Mouse (Mus musculus): ENCODE results near the gene Serpinb6e. TPM values are rescaled to one million over a fixed set of nuclear protein-coding genes. Genes with fewer than 3 reads are reported as not detected.
A peak's percentile ranks its signal among the peaks of the same experiment; 100 is the strongest.

Serpinb6e gene
- total RNA-seq (2012; rRNA removed) (not detected in 2 replicates), total RNA-seq (2014; rRNA removed) (0.20 TPM in 1 of 2 replicates, not detected in the other), polyA plus RNA-seq (2012; ENCODE audit: insufficient read length, low read depth) (not detected in 2 replicates)

GRCm38 (mm10) chr13:33843308-33843707 is at the start of gene Serpinb6e:
Gene Serpinb6e, minus strand, starts transcription at chr13:33843408.
- Histone ChIP-seq H3K79me2 (replicated peaks; ENCODE audit: control insufficient read depth, extremely low read depth, insufficient read depth, poor library complexity, severe bottlenecking) (no peaks in the 10 kb centered on the region), H3K4me1 (ENCODE audit: control insufficient read depth in 1 of 2, insufficient read depth in 2 of 2) (peaks cover 0 to 7% of the 10 kb centered on the region in 2 experiments; a peak in 1 of 4 replicates), H3K9me3 (replicated peaks; ENCODE audit: low read length) (no peaks in the 10 kb centered on the region), H3K27me3 (replicated peaks) (no peaks in the 10 kb centered on the region), H3K4me3 (replicated peaks in 1 of 3; ENCODE audit: low read depth in 2 of 3, low read length in 2 of 3, poor library complexity in 1 of 3) (no peak within 1 kb of the TSS), H3K27ac (ENCODE audit: insufficient read depth, low read depth) (no peak within 1 kb of the TSS), H3K4me2 (ENCODE audit: insufficient read depth, low read depth, poor library complexity, severe bottlenecking) (no peak within 1 kb of the TSS), H3K36me3 (replicated peaks in 1 of 2; ENCODE audit: control insufficient read depth in 1 of 2, insufficient read depth in 1 of 2, low read length in 1 of 2) (no peaks in the 10 kb centered on the region), H3K9ac (ENCODE audit: insufficient read depth, low read depth) (no peak within 1 kb of the TSS)
- in situ Hi-C loops (cut with MboI; ENCODE audit: low pct_ligation_motif_present, low pct_unique_long_range_greater_than_20kb, low sequenced_read_pairs) = no loop called here
- no peak for TF ChIP-seq USF2 (conservative IDR thresholded peaks at IDR 0.05; ENCODE audit: low read depth, low read length)
- TF ChIP-seq NRF1 (IDR thresholded peaks at IDR 0.05; ENCODE audit: low read depth, low read length) = no peak
- TF ChIP-seq GABPA (IDR thresholded peaks at IDR 0.05; ENCODE audit: insufficient replicate concordance, low read depth, low read length) = no peak
- TF ChIP-seq ZMIZ1 (IDR thresholded peaks at IDR 0.05; ENCODE audit: low read depth, low read length) = no peak
- TF ChIP-seq E2F4 (IDR thresholded peaks at IDR 0.05; ENCODE audit: insufficient replicate concordance, low read depth, low read length) = no peak
- no peak for TF ChIP-seq IRF4 (IDR thresholded peaks at IDR 0.05; ENCODE audit: low read depth, low read length)
- TF ChIP-seq TCF12 (IDR thresholded peaks at IDR 0.05; ENCODE audit: low read depth, low read length) = no peak
- no peak for TF ChIP-seq MAZ (IDR thresholded peaks at IDR 0.05; ENCODE audit: low read depth, low read length)
- no peak for TF ChIP-seq MAFK (IDR thresholded peaks at IDR 0.05; ENCODE audit: insufficient replicate concordance, low read length)
- no peak for TF ChIP-seq HCFC1 (IDR thresholded peaks at IDR 0.05; ENCODE audit: low read depth, low read length)
- no peak for TF ChIP-seq EP300 (IDR thresholded peaks at IDR 0.05; ENCODE audit: low read length)
- no peak for TF ChIP-seq JUN (IDR thresholded peaks at IDR 0.05; ENCODE audit: insufficient read depth, low read depth, low read length)
- no peak for TF ChIP-seq USF1 (IDR thresholded peaks at IDR 0.05; ENCODE audit: low read depth, low read length)
- no peak for TF ChIP-seq BHLHE40 (IDR thresholded peaks at IDR 0.05; ENCODE audit: low read depth, low read length)
- no peak for TF ChIP-seq SMC3 (IDR thresholded peaks at IDR 0.05; ENCODE audit: low read depth, low read length)
- TF ChIP-seq JUND (conservative IDR thresholded peaks at IDR 0.05; ENCODE audit: low read depth, low read length) = no peak
- DNase-seq (ENCODE audit: extremely low read depth) = no peak
- dilution Hi-C loops (cut with MboI; ENCODE audit: extremely low pct_ligation_motif_present, extremely low pct_unique_long_range_greater_than_20kb, low sequenced_read_pairs) = no loop called here

DNA sequence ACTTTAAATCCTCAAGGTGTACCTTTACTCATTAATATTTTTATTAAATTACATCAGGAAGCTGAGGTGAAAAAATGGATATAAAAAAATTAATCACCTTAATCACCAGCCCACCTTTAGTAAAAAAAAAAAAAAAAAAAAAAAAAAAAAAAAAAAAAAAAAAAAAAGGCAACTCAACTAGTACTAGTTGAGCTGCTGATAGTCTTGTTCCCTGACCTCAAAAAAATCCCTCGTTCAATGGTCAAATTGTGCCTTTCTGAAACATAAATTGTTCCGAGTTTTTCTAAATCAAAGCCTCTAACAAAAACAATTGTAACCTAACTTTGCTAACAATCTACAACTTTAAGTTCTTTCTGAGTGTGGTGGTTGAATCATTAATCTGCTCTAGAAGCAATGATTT is 12.5 kb downstream of the Serpinb6e start:
- H3K4me2 ChIP-seq (ENCODE audit: insufficient read depth, low read depth, poor library complexity, severe bottlenecking) = no peak overlapping the region
- dilution Hi-C loops (cut with MboI; ENCODE audit: extremely low pct_ligation_motif_present, extremely low pct_unique_long_range_greater_than_20kb, low sequenced_read_pairs) (no loop called here), in situ Hi-C loops (cut with MboI; ENCODE audit: low pct_ligation_motif_present, low pct_unique_long_range_greater_than_20kb, low sequenced_read_pairs) (no loop called here)
- no peak overlapping the region for H3K4me3 ChIP-seq (replicated peaks in 1 of 3; ENCODE audit: low read depth in 2 of 3, low read length in 2 of 3, poor library complexity in 1 of 3)
- H3K27ac ChIP-seq (ENCODE audit: insufficient read depth, low read depth) = no peak overlapping the region
- H3K36me3 ChIP-seq (replicated peaks in 1 of 2; ENCODE audit: control insufficient read depth in 1 of 2, insufficient read depth in 1 of 2, low read length in 1 of 2) = no peaks in the 10 kb centered on the region
- TF ChIP-seq ZC3H11A (IDR thresholded peaks at IDR 0.05; ENCODE audit: low read depth, low read length) (no peak), MAX (IDR thresholded peaks at IDR 0.05; ENCODE audit: low read length) (no peak), ZNF384 (IDR thresholded peaks at IDR 0.05; ENCODE audit: low read depth, low read length) (peak; percentile 63; the same call in 1 of the 2 replicates)
- no peaks in the 10 kb centered on the region for H3K9me3 ChIP-seq (replicated peaks; ENCODE audit: low read length)
- no peaks in the 10 kb centered on the region for H3K4me1 ChIP-seq (ENCODE audit: control insufficient read depth in 1 of 2, insufficient read depth in 2 of 2)
- DNase-seq (ENCODE audit: extremely low read depth) = no peak
- no peaks in the 10 kb centered on the region for H3K27me3 ChIP-seq (replicated peaks)
- H3K79me2 ChIP-seq (replicated peaks; ENCODE audit: control insufficient read depth, extremely low read depth, insufficient read depth, poor library complexity, severe bottlenecking) = no peaks in the 10 kb centered on the region
- no peak overlapping the region for H3K9ac ChIP-seq (ENCODE audit: insufficient read depth, low read depth)

Data from CH12.LX (cell line).